Mouse (Mus musculus) cortical plate, adult 2 months (tissue): ENCODE results near the gene Ppp2r3d.

Experiments
- CTCF ChIP-seq: fragments of 200-500 bp; IDR thresholded peaks from 2 replicates; pipeline ENCODE4 v1.5.1; 2011; ENCODE audit warnings: mild to moderate bottlenecking, control low read depth, low read length; ENCODE audit not compliant: insufficient read depth; ENCODE audit errors: extremely low read depth
- POLR2A ChIP-seq: fragments of 200-500 bp; IDR thresholded peaks from 2 replicates; pipeline ENCODE4 v1.6.1; 2011; ENCODE audit warnings: mild to moderate bottlenecking, low read length, control low read depth; ENCODE audit not compliant: insufficient read depth; ENCODE audit errors: extremely low read depth

DNA sequence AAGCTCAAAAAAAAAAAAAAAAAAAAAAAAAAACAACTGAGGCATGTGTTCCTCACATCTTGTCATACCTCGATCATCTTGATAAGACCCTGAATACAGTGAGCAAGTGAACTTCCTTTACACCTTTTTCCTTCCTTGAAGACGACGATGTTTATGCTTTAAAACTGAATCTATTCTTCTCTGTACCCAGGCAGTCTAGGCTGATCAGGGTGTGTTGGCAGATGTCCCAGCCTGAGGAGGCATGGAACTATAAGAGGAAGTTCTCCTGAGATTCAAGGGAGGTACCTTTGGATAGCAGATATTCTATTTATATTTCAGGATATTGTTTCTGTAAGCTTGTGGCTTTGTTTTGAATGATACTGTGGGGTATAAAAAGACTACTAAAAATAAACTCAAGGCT, 1.4 kb upstream of the Ppp2r3d start:
- no peak for TF ChIP-seq POLR2A
- TF ChIP-seq CTCF, result no peak
